Comparison of ENCODE assay signal across 15 mouse cellular contexts in genomic region chr10:75551175-75551574, GRCm38 (mm10). TPM values are rescaled to one million over a fixed set of nuclear protein-coding genes. Genes with fewer than 3 reads are reported as not detected.
DNase-seq lines count a peak whose midpoint lies in the region; ATAC-seq and TF ChIP-seq lines count a peak whose summit lies in the region.
"Had no signal": no experiment of that assay in that cellular context is flagged by ENCODE, and none has a peak within 500 bp of the region (broad histone marks: within the 10 kb centered on the region; RNA-seq: fewer than 3 reads in every experiment).

No protein-coding gene starts in this region.

- H3K4me1 ChIP-seq in kidney, postnatal 0 days (replicated peaks; ENCODE audit: insufficient read depth, low read length) = peaks cover 16% of the 10 kb centered on the region; the same call in 1 of the 2 replicates
- peaks cover 17% of the 10 kb centered on the region for H3K4me1 ChIP-seq in liver, postnatal 0 days (ENCODE audit: insufficient read depth)
- H3K4me1 ChIP-seq in small intestine, adult 2 months (ENCODE audit: control insufficient read depth, insufficient read depth, insufficient read length, low read length) = peaks cover 7% of the 10 kb centered on the region

- no peaks in the 10 kb centered on the region for H3K27me3 ChIP-seq in kidney, postnatal 0 days (ENCODE audit: insufficient read depth, low read length)
- no peaks in the 10 kb centered on the region for H3K27me3 ChIP-seq in liver, postnatal 0 days (ENCODE audit: insufficient read depth, low read length)
- no peaks in the 10 kb centered on the region; the same call in 1 of the 2 replicates for H3K27me3 ChIP-seq in small intestine, adult 2 months (ENCODE audit: control insufficient read depth, insufficient read depth, low read length)
- H3K27me3 ChIP-seq: midbrain, embryonic 13.5 days; neural tube, embryonic 15.5 days had no signal

- H3K9ac ChIP-seq in kidney, postnatal 0 days (ENCODE audit: low read depth, low read length) = no peak overlapping the region
- no peak overlapping the region for H3K9ac ChIP-seq in liver, postnatal 0 days (replicated peaks)
- H3K9ac ChIP-seq: midbrain, embryonic 13.5 days; neural tube, embryonic 15.5 days had no signal

- H3K36me3 ChIP-seq in kidney, postnatal 0 days (ENCODE audit: insufficient read depth, low read length) = no peaks in the 10 kb centered on the region
- no peaks in the 10 kb centered on the region for H3K36me3 ChIP-seq in liver, postnatal 0 days (replicated peaks; ENCODE audit: insufficient read depth, low read length)
- H3K36me3 ChIP-seq in small intestine, adult 2 months (ENCODE audit: control insufficient read depth, insufficient read depth, low read length) = no peaks in the 10 kb centered on the region

- no peak for TF ChIP-seq EP300 in liver, postnatal 0 days (IDR thresholded peaks at IDR 0.05; ENCODE audit: low read depth)

- peak overlapping the region; percentile 11; the same call in 1 of the 2 replicates for H3K4me2 ChIP-seq in kidney, postnatal 0 days (ENCODE audit: low read length)
- peak overlapping the region; percentile 40 for H3K4me2 ChIP-seq in liver, postnatal 0 days (ENCODE audit: low read depth, low read length)
- H3K4me2 ChIP-seq: midbrain, embryonic 13.5 days; neural tube, embryonic 15.5 days had no signal

- TF ChIP-seq POLR2A in small intestine, adult 2 months (IDR thresholded peaks at IDR 0.05; ENCODE audit: low read depth, low read length) = no peak

- WGBS in kidney, postnatal 0 days = 24% methylated on average over 12 of the region's 12 CpGs
- 31% methylated on average over 12 of the region's 12 CpGs for WGBS in liver, postnatal 0 days (ENCODE audit: insufficient replicate concordance)
- 40% methylated on average over 12 of the region's 12 CpGs for WGBS in small intestine, adult 2 months

- H3K9me3 ChIP-seq in kidney, postnatal 0 days (replicated peaks; ENCODE audit: low read length) = no peaks in the 10 kb centered on the region
- no peaks in the 10 kb centered on the region for H3K9me3 ChIP-seq in liver, postnatal 0 days (ENCODE audit: low read length)
- H3K9me3 ChIP-seq: midbrain, embryonic 13.5 days; neural tube, embryonic 15.5 days had no signal

- no peak overlapping the region for H3K27ac ChIP-seq in kidney, postnatal 0 days
- no peak overlapping the region for H3K27ac ChIP-seq in liver, postnatal 0 days (ENCODE audit: low read depth)
- H3K27ac ChIP-seq in small intestine, adult 2 months (ENCODE audit: insufficient read depth, low read depth, low read length) = 0 out of 2 replicates have a peak overlapping the region, but pooled peaks have one; percentile 3
- H3K27ac ChIP-seq: midbrain, embryonic 13.5 days; neural tube, embryonic 15.5 days had no signal

- no peak overlapping the region for H3K4me3 ChIP-seq in kidney, postnatal 0 days (replicated peaks; ENCODE audit: low read depth, low read length)
- no peak overlapping the region for H3K4me3 ChIP-seq in liver, postnatal 0 days (ENCODE audit: low read depth, low read length)
- H3K4me3 ChIP-seq in small intestine, adult 2 months (ENCODE audit: low read depth, low read length) = no peak overlapping the region; the same call in 1 of the 2 replicates
- H3K4me3 ChIP-seq: midbrain, embryonic 13.5 days; neural tube, embryonic 15.5 days had no signal

- TF ChIP-seq CTCF in kidney, postnatal 0 days (IDR thresholded peaks at IDR 0.05; ENCODE audit: low read depth) = peak; percentile 19; the same call in 1 of the 2 replicates
- TF ChIP-seq CTCF in liver, postnatal 0 days (IDR thresholded peaks at IDR 0.05; ENCODE audit: low read depth) = no peak
- no peak for TF ChIP-seq CTCF in small intestine, adult 2 months (IDR thresholded peaks at IDR 0.05; ENCODE audit: extremely low read depth, insufficient read length, insufficient replicate concordance, low read depth, low read length)

- DNase-seq in kidney, postnatal 0 days (ENCODE audit: low spot score) = peak; percentile 54
- DNase-seq in kidney, postnatal 14 days = no peak
- DNase-seq in MN1 (ENCODE audit: low spot score) = peak; percentile 61
- DNase-seq in liver, postnatal 0 days = no peak
- no peak for DNase-seq in cerebellum, adult 9-11 months
- DNase-seq in urinary bladder, postnatal 36 days (ENCODE audit: low spot score in 2 of 2) = no peak
- DNase-seq: gastrocnemius, postnatal 14 days; kidney, postnatal 4 days; thymus, postnatal 36 days had no signal

- ATAC-seq in kidney, postnatal 0 days (replicated peaks; ENCODE audit: low FRiP score, low read depth) = 0 out of 2 replicates have a peak, but pooled peaks have one; percentile 37
- ATAC-seq in liver, postnatal 0 days = 0 out of 2 replicates have a peak, but pooled peaks have one; percentile 12
- ATAC-seq in cerebellum, adult (ENCODE audit: insufficient number of reproducible peaks, low FRiP score, low TSS enrichment) = no peak
- ATAC-seq: activated CD4-positive, CD25-positive, alpha-beta regulatory T cell, adult 4 months; CD4-positive, CD25-positive, alpha-beta regulatory T cell, adult 4 months; midbrain, embryonic 13.5 days had no signal

RNA-seq across cellular contexts. Expression of gene Lrrc75b, which starts 9.0 kb away (rescaled TPM):
- 2.6 and 2.7 TPM in 2 replicates for polyA plus RNA-seq in kidney, postnatal 0 days (2015; fragmentation: Nextera tagmentation; extraction: Ambion mirVana)
- polyA plus RNA-seq in liver, postnatal 0 days (2015; fragmentation: Nextera tagmentation; extraction: Ambion mirVana) = 0.05 and 0.06 TPM in 2 replicates
- polyA plus RNA-seq in small intestine, adult 2 months (2012; rRNA removed) = 1.8 and 1.9 TPM in 2 replicates

RNA-seq across cellular contexts. Expression of gene Ggt1, which starts 10.2 kb away (rescaled TPM):
- polyA plus RNA-seq in kidney, postnatal 0 days (2015; fragmentation: Nextera tagmentation; extraction: Ambion mirVana) = 317 and 388 TPM in 2 replicates
- polyA plus RNA-seq in liver, postnatal 0 days (2015; fragmentation: Nextera tagmentation; extraction: Ambion mirVana) = 27.4 and 28.6 TPM in 2 replicates
- polyA plus RNA-seq in small intestine, adult 2 months (2012; rRNA removed) = 454 and 722 TPM in 2 replicates

RNA-seq across cellular contexts. Expression of gene Gucd1, which starts 33.4 kb away (rescaled TPM):
- 51.9 and 53.4 TPM in 2 replicates for polyA plus RNA-seq in kidney, postnatal 0 days (2015; fragmentation: Nextera tagmentation; extraction: Ambion mirVana)
- 45.2 and 45.6 TPM in 2 replicates for polyA plus RNA-seq in liver, postnatal 0 days (2015; fragmentation: Nextera tagmentation; extraction: Ambion mirVana)
- 111 and 261 TPM in 2 replicates for polyA plus RNA-seq in small intestine, adult 2 months (2012; rRNA removed)

RNA-seq across cellular contexts. Expression of gene Snrpd3, which starts 33.8 kb away (rescaled TPM):
- 113 and 125 TPM in 2 replicates for polyA plus RNA-seq in kidney, postnatal 0 days (2015; fragmentation: Nextera tagmentation; extraction: Ambion mirVana)
- 51.9 and 58.8 TPM in 2 replicates for polyA plus RNA-seq in liver, postnatal 0 days (2015; fragmentation: Nextera tagmentation; extraction: Ambion mirVana)
- 5.2 and 7.4 TPM in 2 replicates for polyA plus RNA-seq in small intestine, adult 2 months (2012; rRNA removed)

RNA-seq across cellular contexts. Expression of gene Ggt5, which starts 38.0 kb away (rescaled TPM):
- polyA plus RNA-seq in kidney, postnatal 0 days (2015; fragmentation: Nextera tagmentation; extraction: Ambion mirVana) = 4.2 and 5.1 TPM in 2 replicates
- 0.81 and 1.4 TPM in 2 replicates for polyA plus RNA-seq in liver, postnatal 0 days (2015; fragmentation: Nextera tagmentation; extraction: Ambion mirVana)
- 17.9 and 27.0 TPM in 2 replicates for polyA plus RNA-seq in small intestine, adult 2 months (2012; rRNA removed)

Comparison
In these comparisons a context has a peak if more than half of its experiments do, and no peak if none do; other contexts are left out.
1. DNase-seq: peak in kidney, postnatal 0 days (single experiment) and MN1 (single experiment); none in kidney, postnatal 14 days (single experiment), liver, postnatal 0 days (single experiment), cerebellum, adult 9-11 months (single experiment) and urinary bladder, postnatal 36 days (0 of 2).
2. RNA of gene Ggt1, which starts 10.2 kb away (polyA plus RNA-seq): 454 to 722 TPM in small intestine, adult 2 months and 317 to 388 TPM in kidney, postnatal 0 days; 27.4 to 28.6 TPM in liver, postnatal 0 days; every median in the first group is over 10 times any median in the second.